Mouse (Mus musculus) right cerebral cortex, postnatal 4 days (tissue): ENCODE data around the gene Nell2.

Experiments used
- DNase-seq: peaks from one replicate; pipeline ENCODE4 v3.0.0-alpha.2; 2022

Nell2 gene

GRCm38 (mm10) chr15:95216640-95217365 is 311.6 kb downstream of the Nell2 start:
- no peak for DNase-seq

DNA sequence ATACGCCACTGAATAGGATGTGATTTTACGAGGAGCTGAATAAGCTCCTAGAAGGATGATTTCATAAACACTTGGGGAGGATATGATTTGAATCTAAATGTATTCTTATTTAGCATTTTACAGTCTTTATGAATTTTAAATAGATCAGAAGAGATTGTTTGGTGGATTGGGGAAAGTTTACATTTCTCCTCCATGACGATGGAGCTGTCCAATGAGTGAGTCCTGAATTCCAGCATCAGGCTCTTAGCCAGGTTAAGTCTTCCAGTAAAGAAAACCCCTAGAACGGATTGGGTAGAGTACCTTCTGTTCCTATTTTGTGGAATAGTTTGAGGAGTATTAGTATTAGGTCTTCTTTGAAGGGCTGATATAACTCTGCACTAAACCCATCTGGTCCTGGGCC is 317.8 kb downstream of the Nell2 start:
- no peak for DNase-seq

GRCm38 (mm10) chr15:95209186-95209585 is 319.2 kb downstream of the Nell2 start:
- no peak for DNase-seq

DNA sequence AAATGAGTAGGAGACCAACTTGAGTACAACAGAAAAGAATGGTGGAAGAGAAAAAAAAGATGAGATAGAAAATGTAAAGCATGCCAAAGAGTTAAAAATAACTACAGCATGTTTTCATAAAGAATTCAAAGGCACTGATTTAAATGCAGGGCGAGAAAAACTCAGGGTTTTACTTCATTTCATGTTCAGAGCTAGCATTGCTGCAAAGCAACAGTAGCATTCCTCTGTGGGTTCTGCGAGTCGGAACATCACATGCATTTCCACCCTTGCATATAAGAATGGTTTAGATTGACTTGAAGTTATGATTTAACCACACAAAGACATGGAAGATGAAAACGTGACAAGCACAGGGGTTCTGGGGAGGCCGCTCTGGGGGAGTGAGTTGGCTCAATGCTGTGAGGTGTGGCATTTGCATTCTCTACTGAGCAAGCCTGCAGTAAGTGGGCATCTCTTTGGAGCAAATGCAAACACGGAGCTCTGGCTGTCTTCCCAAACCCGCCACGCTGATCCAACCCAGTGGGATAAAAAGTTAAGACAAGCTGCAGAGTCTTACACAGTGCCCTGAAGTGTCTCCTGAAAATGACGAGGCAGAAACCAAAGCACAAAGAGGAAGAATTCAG is 334.6 kb downstream of the Nell2 start:
- DNase-seq, result peak; percentile 45

- DNase-seq, result no peak
Measured at GRCm38 (mm10) chr15:95192951-95193350, 335.4 kb downstream of the Nell2 start.

GRCm38 (mm10) chr15:95186226-95186625 is 342.1 kb downstream of the Nell2 start:
- DNase-seq, result peak; percentile 23

DNA sequence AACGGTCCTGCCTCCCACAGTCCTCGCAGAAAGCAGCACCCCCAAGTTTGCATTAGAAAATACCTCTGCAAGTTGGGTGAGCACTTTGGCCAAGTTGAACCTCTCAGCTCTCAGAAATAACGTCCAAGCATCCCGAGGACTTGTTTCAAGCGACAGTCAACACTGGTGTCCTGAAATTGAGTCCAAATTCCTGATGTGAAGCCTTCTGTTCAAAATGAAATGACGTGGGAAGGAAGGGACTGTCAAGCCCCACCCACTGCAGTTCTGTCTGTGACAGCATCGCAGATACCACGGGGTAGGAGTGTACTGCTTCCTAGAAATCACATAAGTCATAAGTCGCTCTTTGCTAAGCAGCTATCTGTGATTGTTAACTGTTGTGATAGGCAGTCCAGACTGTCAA is 342.9 kb downstream of the Nell2 start:
- no peak for DNase-seq

GRCm38 (mm10) chr15:95183450-95183849 is 344.9 kb downstream of the Nell2 start:
- no peak for DNase-seq

DNA sequence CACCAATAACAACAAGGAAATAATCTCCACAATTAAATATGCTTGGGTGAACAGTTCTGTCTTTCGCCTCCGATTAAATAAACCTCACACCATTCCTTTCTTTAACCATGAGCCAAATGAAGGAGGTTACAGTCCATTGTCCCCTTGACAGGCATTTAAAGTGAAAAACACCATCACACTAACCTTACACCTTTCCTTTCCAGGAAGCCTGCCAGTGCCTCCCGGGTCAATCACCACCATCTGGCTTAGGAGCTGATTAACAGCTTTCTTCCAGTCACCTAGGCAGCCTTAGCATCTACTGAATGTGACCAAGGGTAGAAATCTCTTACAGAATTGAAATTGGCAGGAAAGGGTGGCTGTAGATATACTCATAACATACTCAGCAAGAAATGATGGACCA is 371.5 kb downstream of the Nell2 start:
- no peak for DNase-seq

DNA sequence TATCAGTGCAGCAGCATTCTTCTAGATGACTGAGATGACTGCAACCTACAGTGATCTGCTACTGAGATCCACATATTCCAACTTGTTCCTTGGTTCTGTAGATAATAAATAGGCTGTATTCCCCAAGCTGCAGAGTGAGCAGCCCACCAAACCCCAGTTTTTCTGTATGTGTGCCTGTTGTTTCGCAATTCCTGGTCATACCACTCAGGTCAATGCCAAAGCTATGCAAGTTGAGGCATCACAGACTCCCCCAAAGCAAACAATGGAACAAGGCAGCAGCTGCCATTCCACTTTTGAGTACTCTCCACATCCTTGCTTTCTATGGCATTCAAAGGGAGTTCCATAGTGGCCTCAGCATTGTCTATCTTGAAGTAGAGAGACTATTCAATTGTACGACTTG is 383.2 kb downstream of the Nell2 start:
- DNase-seq, result no peak

DNA sequence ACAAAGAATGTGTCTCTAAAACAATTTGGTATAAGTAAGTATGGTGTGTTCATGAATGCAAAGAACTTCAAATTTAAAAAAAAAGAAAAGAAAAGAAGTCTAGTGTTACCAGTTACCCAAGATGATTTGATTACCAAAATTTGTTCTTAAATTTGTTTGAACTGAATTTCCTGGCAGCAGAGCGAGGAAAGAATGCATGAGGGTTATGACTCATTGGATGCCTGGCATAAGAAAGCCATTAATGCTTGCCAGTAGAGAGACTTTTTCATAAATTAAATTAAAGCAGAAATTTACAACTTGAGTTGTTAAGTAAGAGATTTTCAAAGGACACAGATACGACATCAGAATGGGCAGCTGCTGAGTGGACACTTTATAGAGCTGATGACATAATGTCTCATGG is 384.2 kb downstream of the Nell2 start:
- DNase-seq, result no peak

DNA sequence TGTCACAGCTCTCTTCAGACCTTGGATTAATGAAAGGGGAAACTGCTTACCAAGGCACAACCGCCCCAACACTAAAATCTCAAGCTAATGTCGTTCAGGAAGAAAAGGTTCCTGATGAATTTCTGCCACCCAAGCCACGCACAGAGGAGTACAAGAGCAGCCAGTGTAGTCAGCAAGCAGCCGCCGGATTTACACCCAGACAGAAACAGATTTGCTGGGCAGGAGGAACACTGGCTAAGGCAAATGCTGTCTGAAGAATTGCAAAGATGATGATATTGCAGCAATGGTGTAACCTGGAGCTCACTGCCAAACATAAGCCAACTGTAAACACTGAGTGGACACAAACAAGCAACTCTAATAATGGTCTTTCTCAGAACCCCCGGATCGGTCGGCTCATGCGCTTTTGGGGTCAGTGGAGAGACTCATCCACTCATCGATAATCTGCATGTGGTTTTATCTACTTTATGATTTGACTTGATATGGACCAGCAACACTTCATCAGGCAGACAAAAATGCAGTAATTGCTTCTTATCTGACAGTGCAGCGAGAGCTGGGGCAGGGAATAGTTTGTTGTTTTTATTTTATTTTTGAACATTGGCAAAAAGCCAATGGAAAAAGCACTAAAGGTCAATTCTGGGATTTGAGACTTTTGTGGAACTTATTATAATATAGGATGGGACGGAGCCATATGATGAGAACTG is 389.5 kb downstream of the Nell2 start:
- DNase-seq, result no peak

- DNase-seq, result peak; percentile 11
Measured at GRCm38 (mm10) chr15:95137018-95137810, 391.1 kb downstream of the Nell2 start.

- DNase-seq, result no peak
Measured at GRCm38 (mm10) chr15:95135926-95136609, 392.3 kb downstream of the Nell2 start.

GRCm38 (mm10) chr15:95131401-95131800 is 397.0 kb downstream of the Nell2 start:
- DNase-seq, result no peak

GRCm38 (mm10) chr15:95108626-95109025 is 419.7 kb downstream of the Nell2 start:
- no peak for DNase-seq

DNA sequence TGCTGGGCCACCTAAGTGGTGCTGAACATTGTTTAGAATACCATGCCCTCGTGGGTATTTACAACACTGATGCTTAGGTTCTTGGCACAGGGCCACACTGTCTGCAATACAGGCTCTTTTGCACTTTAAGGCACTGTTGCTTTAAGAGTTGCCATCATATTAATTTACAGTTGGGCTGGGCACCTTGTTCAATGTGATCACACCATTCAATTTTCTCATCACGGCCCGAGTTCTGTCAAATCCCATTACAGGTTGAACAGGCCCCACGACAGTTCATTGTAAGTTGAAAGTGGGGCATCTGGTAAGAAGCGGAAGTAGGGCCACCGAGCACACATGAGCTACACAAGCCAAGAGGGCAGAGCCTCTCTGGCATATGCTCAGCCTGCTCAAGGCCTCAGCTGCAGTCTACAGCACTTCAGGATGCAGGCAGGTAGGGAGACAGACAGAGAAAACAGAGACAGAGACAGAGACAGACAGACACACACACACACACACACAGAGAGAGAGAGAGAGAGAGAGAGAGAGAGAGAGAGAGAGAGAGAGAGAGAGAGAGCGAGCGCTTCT is 421.0 kb downstream of the Nell2 start:
- DNase-seq, result no peak

GRCm38 (mm10) chr15:95101522-95101921 is 426.8 kb downstream of the Nell2 start:
- no peak for DNase-seq

GRCm38 (mm10) chr15:95100133-95100532 is 428.2 kb downstream of the Nell2 start:
- no peak for DNase-seq

DNA sequence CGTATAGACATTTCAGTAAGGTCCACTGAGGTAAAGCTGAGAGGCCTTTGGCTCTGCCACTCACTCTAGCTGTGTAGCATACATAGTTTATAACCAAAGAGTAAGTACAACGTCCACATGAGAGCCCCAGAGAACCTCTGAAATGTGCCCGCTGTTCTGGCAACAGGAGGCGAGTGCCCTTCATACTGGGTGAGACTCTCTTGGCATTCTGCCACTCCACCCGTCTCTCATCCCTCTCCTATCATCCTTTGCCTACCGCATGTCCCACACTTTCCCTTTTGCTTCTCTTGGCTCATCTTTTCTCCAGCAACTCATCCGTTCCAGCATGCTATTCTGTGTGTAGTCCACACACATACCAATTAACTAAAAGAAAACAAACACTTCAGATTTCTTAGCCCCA is 442.4 kb downstream of the Nell2 start:
- DNase-seq, result no peak

DNA sequence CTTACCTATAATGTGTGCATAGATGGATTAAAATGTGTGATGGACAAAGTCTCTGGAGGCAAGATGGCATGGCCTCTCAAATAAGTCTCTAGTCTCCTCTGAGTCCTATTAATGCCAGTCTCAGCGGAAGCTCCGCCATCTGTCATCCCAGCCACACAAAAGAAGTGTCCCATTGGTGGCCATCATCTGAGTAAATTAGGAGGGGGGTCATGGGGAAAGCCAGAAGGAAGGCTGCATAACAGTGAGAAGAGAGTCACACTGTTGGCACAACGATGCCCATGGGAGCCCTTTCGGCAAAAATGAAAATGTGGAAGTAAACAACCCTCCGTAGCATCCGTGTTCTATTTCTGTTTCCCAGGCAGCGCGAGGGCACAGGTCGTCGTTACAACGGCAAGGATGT is 446.7 kb downstream of the Nell2 start:
- no peak for DNase-seq

DNA sequence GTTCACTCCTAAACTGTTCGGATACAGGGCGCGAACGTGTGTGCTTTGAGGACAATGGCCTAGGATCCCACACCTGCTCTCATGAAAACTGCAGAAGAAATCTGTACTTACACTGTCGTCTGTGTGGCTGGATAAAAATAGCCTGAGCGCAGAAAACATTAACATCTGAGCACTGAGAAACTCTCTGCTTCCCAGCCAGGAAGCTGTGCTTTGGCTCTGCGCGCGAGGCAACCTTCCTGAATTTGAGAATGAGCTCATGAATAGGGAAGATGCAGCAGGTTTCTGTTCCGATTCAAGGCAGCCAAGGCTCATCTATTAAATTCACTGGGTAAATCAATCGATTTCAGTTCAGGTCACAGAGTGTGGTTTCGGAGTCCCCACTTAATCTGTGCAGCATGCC is 453.0 kb downstream of the Nell2 start:
- DNase-seq, result peak; percentile 32
